Mouse (Mus musculus): ENCODE data around the gene Cln5.
A peak's percentile ranks its signal among the peaks of the same experiment; 100 is the strongest.

The Cln5 gene

DNA sequence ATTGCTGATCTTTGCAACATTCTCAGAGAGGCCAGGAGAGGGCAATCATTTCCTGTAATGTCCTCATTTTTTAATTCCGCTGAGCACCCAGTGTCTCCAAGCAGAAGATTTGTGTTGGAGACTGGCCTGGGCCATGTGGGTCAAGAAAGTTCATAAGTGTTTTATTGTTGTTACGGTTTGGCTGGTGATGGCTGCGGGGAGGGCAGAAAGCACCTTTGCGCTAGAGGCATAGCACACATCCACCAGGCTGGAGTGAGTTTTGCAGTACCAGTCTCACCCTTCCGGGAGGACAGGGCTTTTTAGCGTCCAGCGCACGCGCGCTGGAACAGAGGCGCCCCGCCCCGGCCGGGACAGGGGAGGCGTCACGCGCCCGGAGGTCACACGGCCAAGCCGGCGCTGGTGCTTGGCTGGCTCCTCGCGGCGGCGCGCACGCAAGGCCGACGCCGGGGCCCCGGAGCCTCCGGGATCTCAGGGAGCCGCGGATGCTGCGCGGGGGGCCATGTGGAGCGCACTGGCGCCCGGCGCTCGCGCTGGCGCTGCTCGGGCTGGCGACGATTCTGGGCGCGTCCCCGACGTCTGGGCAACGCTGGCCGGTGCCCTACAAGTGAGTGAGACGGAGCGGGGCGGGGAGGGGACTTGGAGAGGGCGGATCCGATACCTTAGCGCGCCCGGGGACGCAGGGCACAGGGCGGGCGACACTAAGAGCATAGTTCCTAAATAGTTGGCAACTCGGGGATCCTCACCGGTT lies at the start of gene Cln5:
Gene Cln5, plus strand, starts transcription at position 353 of the 748 bp plus-strand sequence.
- peak; percentile 93 for DNase-seq (ENCODE audit: low read depth)

DNA sequence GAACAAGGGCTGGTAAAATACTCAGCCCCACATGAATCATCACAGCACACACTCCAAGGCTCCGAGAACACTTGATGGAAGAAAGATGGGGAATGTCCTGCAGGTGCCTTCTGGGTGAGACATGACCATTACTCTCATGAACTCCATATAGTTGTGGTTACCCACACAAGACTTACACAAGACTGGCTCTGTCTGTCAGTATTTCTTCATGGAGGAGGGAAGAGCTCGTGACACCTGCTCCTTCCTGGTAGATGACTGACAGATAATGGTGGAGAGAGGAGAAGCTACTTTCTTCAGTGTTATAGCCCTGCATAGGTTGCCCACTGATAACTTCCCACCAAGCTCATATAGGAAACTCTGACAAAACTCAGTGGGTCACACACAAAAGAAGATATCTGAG lies 40.8 kb upstream of the Cln5 start:
- DNase-seq (ENCODE audit: low read depth), result peak; percentile 48

DNA sequence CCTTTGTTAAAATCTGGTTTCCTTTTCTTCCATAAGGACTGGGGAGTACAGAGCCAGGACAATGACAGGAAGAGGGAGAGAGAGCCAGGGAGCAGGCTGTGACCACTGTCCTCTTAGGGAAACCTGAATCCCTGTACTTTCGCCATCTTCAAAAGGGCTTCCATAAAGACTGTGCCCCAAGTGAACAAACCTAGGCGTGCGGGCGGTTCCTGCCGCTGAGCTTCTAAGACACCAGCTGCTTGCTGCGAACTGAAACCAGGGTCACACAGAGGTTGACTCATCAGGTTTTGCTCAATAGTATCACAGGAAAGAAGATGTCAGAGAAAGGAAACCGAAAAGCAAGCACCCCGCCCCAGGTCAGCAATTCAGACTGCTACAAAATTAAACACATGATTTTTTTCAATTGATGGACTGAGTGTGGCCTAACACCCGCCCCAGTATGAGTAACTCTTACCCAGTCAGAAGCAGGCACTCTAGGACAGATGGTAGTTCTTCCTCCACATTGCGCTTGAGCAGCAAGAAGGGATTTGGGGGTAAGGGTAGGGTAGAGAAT lies 36.7 kb upstream of the Cln5 start:
- DNase-seq (ENCODE audit: low read depth), result peak; percentile 90

GRCm38 (mm10) chr14:103034076-103034475 lies 35.9 kb upstream of the Cln5 start:
- no peak for DNase-seq (ENCODE audit: low read depth)

DNA sequence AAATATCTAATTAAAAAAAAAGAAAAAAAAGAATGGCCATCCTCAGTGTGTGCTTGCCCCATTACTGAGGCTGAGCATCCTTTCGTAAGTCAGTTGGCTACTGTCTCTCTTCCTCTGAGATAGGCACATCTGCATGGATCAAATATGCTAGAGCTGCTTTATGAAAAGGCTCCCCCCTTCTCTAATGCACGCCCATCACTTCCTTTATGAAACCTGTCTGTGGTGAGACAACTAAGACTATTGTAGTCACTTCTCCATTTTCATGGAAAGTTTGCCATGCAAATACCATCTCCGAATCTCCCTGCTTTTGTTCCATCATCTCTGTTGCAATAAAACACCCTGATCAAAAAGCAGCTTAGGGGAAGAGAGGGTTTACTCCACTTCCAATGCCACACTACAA lies 33.0 kb upstream of the Cln5 start:
- peak; percentile 47 for DNase-seq (ENCODE audit: low read depth)

GRCm38 (mm10) chr14:103046677-103047076 lies 23.3 kb upstream of the Cln5 start, which contains the start of gene Acod1:
Acod1 (plus strand) TSS chr14:103046977.
- DNase-seq (ENCODE audit: low read depth), result no peak

DNA sequence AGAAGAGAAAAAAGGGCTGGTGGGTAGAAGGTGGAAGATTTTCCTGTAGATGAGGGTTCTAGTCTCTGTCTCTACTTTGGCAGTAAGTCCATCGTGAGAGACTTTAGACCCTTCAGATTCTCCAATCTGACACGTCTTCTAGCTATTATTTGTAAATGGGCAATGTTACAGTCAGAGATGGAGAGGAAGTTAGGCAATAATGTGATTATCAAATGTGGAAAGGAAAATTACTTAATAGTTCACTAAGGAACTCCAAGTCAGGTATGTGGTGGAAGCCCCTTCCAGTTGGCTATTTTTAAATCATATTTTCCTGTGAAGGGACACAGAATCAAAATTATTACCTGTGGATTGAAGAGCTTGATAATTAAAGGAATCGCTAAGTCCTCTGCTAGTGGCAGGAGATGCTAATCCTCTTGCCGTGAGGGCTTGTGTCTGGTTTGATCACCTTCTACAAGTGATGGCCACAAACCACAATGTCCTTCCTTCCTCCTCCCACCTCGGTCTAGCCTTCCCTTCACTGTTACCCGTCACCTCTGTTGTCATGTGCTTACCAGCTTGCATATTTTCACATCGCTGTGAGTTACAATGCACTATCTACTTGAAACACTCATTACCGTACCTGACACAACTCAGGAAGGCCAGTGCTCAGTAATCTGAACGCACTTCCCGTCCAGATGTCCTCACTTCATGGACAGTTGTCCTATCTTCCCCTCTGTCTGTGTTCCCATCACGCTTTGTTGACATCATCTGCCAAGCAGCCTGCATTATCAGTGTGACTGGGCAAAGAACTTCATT lies 21.5 kb upstream of the Cln5 start:
- peak; percentile 85 for DNase-seq (ENCODE audit: low read depth)

DNA sequence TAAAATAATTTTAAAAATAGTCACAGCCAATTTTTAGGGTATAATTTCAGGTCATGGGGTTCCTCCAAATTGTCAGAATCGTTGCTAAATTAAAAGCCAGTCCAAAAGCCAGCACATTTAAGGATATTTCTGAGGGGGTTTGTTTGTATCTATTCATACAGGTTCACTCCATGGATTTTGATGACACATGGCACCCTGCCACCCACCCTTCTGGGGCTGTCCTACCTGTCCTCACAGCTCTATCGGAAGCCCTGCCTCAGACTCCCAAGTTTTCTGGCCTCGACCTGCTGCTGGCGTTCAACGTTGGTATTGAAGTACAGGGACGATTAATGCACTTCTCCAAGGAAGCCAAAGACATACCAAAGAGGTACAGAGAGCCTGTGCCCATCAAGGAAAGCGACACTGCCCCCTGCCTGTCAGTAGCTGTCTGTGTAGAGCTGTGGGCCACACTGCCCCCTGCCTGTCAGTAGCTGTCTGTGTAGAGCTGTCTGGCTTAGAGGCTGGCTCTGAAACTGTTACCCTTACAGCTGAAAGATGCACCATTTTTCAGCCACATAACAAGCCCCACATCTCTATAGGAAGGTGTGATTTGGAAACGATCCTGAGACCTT lies 18.8 kb upstream of the Cln5 start:
- DNase-seq (ENCODE audit: low read depth), result peak; percentile 91

GRCm38 (mm10) chr14:103054731-103055130 lies 15.3 kb upstream of the Cln5 start:
- DNase-seq (ENCODE audit: low read depth), result no peak

GRCm38 (mm10) chr14:103056601-103057000 lies 13.4 kb upstream of the Cln5 start:
- DNase-seq (ENCODE audit: low read depth), result no peak

GRCm38 (mm10) chr14:103058998-103059397 lies 11.0 kb upstream of the Cln5 start:
- peak; percentile 91 for DNase-seq (ENCODE audit: low read depth)

DNA sequence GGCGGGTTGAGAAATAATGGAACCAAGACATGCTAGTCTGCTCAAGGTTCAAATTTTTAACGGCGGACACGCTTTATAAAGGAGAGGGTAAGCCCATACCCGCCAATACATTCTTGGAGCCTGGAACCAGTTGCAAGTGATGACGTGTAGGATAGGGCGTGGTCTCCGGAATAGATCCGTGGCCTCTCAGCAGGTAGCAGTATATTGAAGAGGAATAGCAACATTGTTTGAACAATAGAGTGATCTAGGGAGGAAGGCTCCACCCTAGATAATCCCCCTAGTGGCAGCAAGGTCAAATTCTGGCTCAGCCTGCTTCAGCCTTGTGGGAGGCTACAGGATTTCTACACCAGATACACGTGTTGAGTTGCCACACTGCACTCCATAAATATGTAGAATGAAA lies 10.5 kb upstream of the Cln5 start:
- peak; percentile 35 for DNase-seq (ENCODE audit: low read depth)

DNA sequence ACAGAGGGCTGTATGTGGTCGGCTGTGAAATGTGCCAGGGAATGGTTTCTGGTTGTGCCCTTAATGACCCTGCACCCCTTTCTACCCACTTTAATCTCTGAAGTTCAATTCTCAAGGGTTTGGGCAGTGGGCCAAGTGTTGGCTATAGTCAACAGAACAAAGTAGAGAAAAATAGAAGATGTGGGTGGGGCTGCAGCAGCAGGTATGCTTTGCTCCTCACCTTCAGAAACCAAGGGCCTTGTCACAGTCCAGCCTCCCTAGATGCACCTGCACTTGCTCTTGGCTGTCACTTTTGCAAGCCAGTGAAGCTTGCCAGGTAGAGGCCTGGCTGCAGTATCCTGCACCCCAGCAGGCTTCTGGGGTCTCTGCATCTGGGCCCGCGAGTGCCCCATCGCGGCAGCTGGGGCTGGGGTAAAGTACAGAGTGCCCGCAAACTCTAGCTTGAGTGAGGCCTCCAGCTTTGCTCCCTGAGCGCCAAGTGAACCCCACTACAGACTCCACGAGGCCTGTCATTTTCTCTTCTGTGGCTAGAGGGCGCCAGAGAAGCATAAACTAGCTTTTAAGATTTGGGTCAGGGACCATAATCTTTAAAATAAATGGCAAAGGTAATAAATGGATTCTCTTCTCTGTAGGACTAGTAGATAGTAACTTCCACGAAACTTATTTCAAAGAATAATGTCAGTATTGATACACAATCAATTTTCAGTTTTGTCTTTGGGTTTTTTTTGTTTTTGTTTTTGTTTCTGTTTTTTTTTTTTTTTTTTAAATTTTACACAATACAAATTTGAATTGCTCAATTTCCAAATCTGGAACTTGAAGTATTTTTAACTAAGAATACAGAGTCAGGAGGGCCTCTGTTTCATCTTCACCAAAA lies 4.5 kb upstream of the Cln5 start:
- peak; percentile 78 for DNase-seq (ENCODE audit: low read depth)

GRCm38 (mm10) chr14:103069465-103069863 lies 552 bp upstream of the Cln5 start:
- DNase-seq (ENCODE audit: low read depth), result no peak

DNA sequence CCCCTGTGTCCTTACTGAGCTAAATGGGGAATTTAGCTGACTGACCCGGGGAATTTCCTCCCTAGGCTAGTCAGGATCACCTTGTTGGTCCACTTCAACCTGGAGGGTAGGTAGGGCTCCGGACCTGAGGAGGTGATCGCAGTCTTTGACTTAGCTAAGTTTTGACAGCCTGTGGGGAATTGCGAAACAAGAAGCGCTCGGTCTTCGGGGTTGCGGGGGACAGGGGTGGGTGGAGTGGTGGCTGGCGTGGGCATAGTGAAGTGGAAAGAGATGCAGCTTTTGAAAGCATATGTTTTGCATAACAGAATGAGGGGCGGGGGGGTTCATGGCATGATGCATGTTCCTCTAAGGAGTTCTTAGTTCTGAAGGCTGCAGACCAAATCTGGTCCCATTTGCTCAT lies 774 bp downstream of the Cln5 start:
- DNase-seq (ENCODE audit: low read depth), result peak; percentile 50

- DNase-seq (ENCODE audit: low read depth), result no peak
Measured at GRCm38 (mm10) chr14:103071471-103071870, 1.5 kb downstream of the Cln5 start.

DNA sequence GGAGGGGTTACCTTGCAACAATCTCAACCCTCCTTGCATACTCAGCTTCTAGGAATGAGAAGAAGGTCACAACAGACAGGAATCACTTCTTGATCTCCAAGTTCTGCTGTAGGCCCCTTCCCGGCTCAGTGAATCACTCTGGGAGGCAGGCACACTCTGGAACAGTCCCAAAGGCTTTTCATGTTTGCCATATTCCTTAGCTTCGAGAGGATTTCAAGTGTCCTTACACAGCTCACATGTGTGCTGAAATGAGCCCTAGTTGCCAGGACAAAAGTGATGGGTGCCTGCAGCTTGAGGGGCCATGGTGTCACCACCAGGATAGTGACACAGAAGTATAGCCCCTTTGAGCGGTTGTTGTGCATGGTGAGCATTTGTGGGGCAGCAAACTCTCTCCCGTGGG lies 2.7 kb downstream of the Cln5 start:
- no peak for DNase-seq (ENCODE audit: low read depth)

DNA sequence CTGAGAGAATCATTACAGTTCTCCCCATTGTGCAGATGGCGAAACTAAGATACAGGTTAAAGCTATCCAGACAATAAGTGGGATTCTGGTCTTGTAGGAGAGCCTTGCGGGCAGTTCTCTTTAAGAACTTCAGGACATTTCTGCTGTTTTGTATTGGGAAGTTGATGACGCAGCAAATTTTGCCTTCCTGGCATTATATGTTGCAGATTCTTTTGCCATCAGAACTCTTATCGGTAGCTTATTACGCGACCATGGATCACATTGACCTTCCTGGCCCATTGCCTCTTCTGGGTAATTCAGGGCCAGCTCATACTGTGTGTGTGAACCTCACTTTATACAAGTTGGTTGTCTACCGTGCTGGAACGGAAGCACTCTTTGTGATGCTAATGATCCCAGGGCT lies 3.8 kb downstream of the Cln5 start:
- no peak for DNase-seq (ENCODE audit: low read depth)

GRCm38 (mm10) chr14:103075166-103075565 lies 5.2 kb downstream of the Cln5 start:
- DNase-seq (ENCODE audit: low read depth), result no peak

- DNase-seq (ENCODE audit: low read depth), result peak; percentile 34
Measured at GRCm38 (mm10) chr14:103077272-103078005, 7.4 kb downstream of the Cln5 start.
